Comparison of ENCODE assay signal across 7 mouse cellular contexts in genomic region chr6:85904642-85905061, GRCm38 (mm10). TPM values are rescaled to one million over a fixed set of nuclear protein-coding genes. Genes with fewer than 3 reads are reported as not detected.
DNase-seq lines count a peak whose midpoint lies in the region; ATAC-seq and TF ChIP-seq lines count a peak whose summit lies in the region.
"Not testable (repeated sequence)": the region's sequence is repeated elsewhere in the genome, so short reads cannot be mapped to it uniquely, and the experiment has no call there.

Gene Nat8f4, minus strand, starts transcription at chr6:85904884.

- H3K27me3 ChIP-seq in embryonic facial prominence, embryonic 14.5 days (replicated peaks; ENCODE audit: control insufficient read depth, insufficient read depth, low read length); limb, embryonic 11.5 days (ENCODE audit: control insufficient read depth, insufficient read depth, low read length); midbrain, embryonic 12.5 days: not testable (repeated sequence)

- peak; percentile 92 for ATAC-seq in embryonic facial prominence, embryonic 14.5 days (ENCODE audit: low read depth)
- not testable (repeated sequence) for ATAC-seq in limb, embryonic 11.5 days (ENCODE audit: insufficient number of reproducible peaks, low FRiP score, low TSS enrichment, low read depth)
- peak; percentile 62; the same call in 1 of the 2 replicates for ATAC-seq in midbrain, embryonic 12.5 days (ENCODE audit: low FRiP score, low read depth)

- H3K36me3 ChIP-seq in embryonic facial prominence, embryonic 14.5 days (ENCODE audit: control insufficient read depth, insufficient read depth, low read length); limb, embryonic 11.5 days (ENCODE audit: control insufficient read depth, insufficient read depth, low read length); midbrain, embryonic 12.5 days: not testable (repeated sequence)

- peak within 1 kb of the TSS; percentile 71 for H3K4me3 ChIP-seq in bone marrow, adult 2 months (replicated peaks; ENCODE audit: control insufficient read depth, low read depth, low read length)
- peak within 1 kb of the TSS; percentile 23; the same call in 1 of the 2 replicates for H3K4me3 ChIP-seq in embryonic facial prominence, embryonic 14.5 days (ENCODE audit: low read depth, low read length)
- not testable (repeated sequence) for H3K4me3 ChIP-seq in limb, embryonic 11.5 days (ENCODE audit: low read depth, low read length)
- H3K4me3 ChIP-seq in midbrain, embryonic 12.5 days = peak within 1 kb of the TSS; percentile 33

- not testable (repeated sequence) for H3K4me1 ChIP-seq in bone marrow, adult 2 months (ENCODE audit: control insufficient read depth, insufficient read depth, low read length); embryonic facial prominence, embryonic 14.5 days (ENCODE audit: control insufficient read depth, insufficient read depth, low read length); limb, embryonic 11.5 days (ENCODE audit: control insufficient read depth, insufficient read depth, low read length); midbrain, embryonic 12.5 days

- TF ChIP-seq CTCF in bone marrow, adult 2 months (IDR thresholded peaks at IDR 0.05; ENCODE audit: control insufficient read depth, insufficient read depth, low read length) = peak; percentile 74

- not testable (repeated sequence) for H3K27ac ChIP-seq in bone marrow, adult 2 months (ENCODE audit: control insufficient read depth, insufficient read depth, low read depth, low read length, poor library complexity); embryonic facial prominence, embryonic 14.5 days (replicated peaks; ENCODE audit: low read depth, low read length); limb, embryonic 11.5 days (replicated peaks; ENCODE audit: low read depth, low read length); midbrain, embryonic 12.5 days (replicated peaks)

- H3K9me3 ChIP-seq in embryonic facial prominence, embryonic 14.5 days (ENCODE audit: control insufficient read depth, low read length); limb, embryonic 11.5 days (ENCODE audit: control insufficient read depth, low read length); midbrain, embryonic 12.5 days: not testable (repeated sequence)

- not testable (repeated sequence) for TF ChIP-seq POLR2A in bone marrow, adult 2 months (IDR thresholded peaks at IDR 0.05; ENCODE audit: borderline replicate concordance, control insufficient read depth, low read depth, low read length)

- H3K9ac ChIP-seq in embryonic facial prominence, embryonic 14.5 days (ENCODE audit: low read depth, low read length); limb, embryonic 11.5 days (ENCODE audit: low read length); midbrain, embryonic 12.5 days (replicated peaks): not testable (repeated sequence)

- DNase-seq in embryonic facial prominence, embryonic 14.5 days (ENCODE audit: low spot score) = not testable (repeated sequence)
- peak; percentile 57 for DNase-seq in heart, adult 8-10 months (ENCODE audit: low spot score)
- DNase-seq in kidney, adult 8-10 months = peak; percentile 80 to 89
- peak; percentile 58 for DNase-seq in limb, embryonic 11.5 days (ENCODE audit: low spot score)
- DNase-seq in spleen, adult 18-20 months = peak; percentile 63 to 83

- H3K4me2 ChIP-seq in embryonic facial prominence, embryonic 14.5 days (ENCODE audit: low read depth, low read length) = peak within 1 kb of the TSS; percentile 41
- not testable (repeated sequence) for H3K4me2 ChIP-seq in limb, embryonic 11.5 days (ENCODE audit: low read depth, severe bottlenecking)
- peak within 1 kb of the TSS; percentile 43 for H3K4me2 ChIP-seq in midbrain, embryonic 12.5 days (replicated peaks)

- WGBS in bone marrow, adult 2 months = 13% methylated on average over 20 of the region's 20 CpGs
- WGBS in embryonic facial prominence, embryonic 14.5 days = 24% methylated on average over 20 of the region's 20 CpGs
- 19% methylated on average over 20 of the region's 20 CpGs for WGBS in limb, embryonic 11.5 days
- WGBS in midbrain, embryonic 12.5 days = 16% methylated on average over 20 of the region's 20 CpGs

RNA-seq across cellular contexts. Expression of gene Nat8f4, which starts in this region (rescaled TPM):
- polyA plus RNA-seq in bone marrow, adult 2 months (2011; ENCODE audit: insufficient read depth, insufficient read length, low replicate concordance, missing spikeins) = 0.75 and 1.1 TPM in 2 replicates
- 2.4 TPM in 2 replicates for polyA plus RNA-seq in embryonic facial prominence, embryonic 14.5 days (2014; fragmentation: Nextera tagmentation; extraction: Ambion mirVana)
- 1 to 10 TPM in 2 of 4 experiments, under 1 TPM in 2; 0.80 to 1.6 (median 1.1) TPM for total RNA-seq in heart, adult 8-10 months (2022)
- 2.3 and 3.2 TPM in 2 replicates for polyA plus RNA-seq in limb, embryonic 11.5 days (2014; fragmentation: Nextera tagmentation; extraction: Ambion mirVana)
- polyA plus RNA-seq in midbrain, embryonic 12.5 days (2016; fragmentation: Nextera tagmentation; extraction: Ambion mirVana) = 6.6 and 7.2 TPM in 2 replicates
